Mouse (Mus musculus): ENCODE measurements around the gene Dlat. TPM values are rescaled to one million over a fixed set of nuclear protein-coding genes. Genes with fewer than 3 reads are reported as not detected.
A peak's percentile ranks its signal among the peaks of the same experiment; 100 is the strongest.

Gene Dlat
- polyA plus RNA-seq, 1 experiment from 2014 or later: 41.7 TPM

- Histone ChIP-seq H3K4me3 (ENCODE audit: low read depth, low read length) (no peak overlapping the region), H3K27me3 (replicated peaks; ENCODE audit: control insufficient read depth, insufficient read depth, low read length) (no peaks in the 10 kb centered on the region), H3K4me2 (replicated peaks; ENCODE audit: low read depth) (no peak overlapping the region), H3K36me3 (ENCODE audit: control insufficient read depth, insufficient read depth) (peaks cover 12% of the 10 kb centered on the region), H3K9me3 (ENCODE audit: control insufficient read depth) (no peaks in the 10 kb centered on the region), H3K27ac (ENCODE audit: low read depth, low read length) (no peak overlapping the region), H3K9ac (ENCODE audit: low read depth, low read length) (no peak overlapping the region), H3K4me1 (replicated peaks; ENCODE audit: control insufficient read depth, insufficient read depth, low read length) (peaks cover 4% of the 10 kb centered on the region; the same call in 1 of the 2 replicates)
- TF ChIP-seq CTCF (IDR thresholded peaks at IDR 0.05; ENCODE audit: low read depth): no peak
- 70% methylated on average over 10 of the region's 10 CpGs for WGBS
- ATAC-seq: no peak
Observed at GRCm38 (mm10) chr9:50590856-50591518, 68.6 kb downstream of the Dlat start.

- no peaks in the 10 kb centered on the region for H3K9me3 ChIP-seq (ENCODE audit: control insufficient read depth)
- no peak for TF ChIP-seq CTCF (IDR thresholded peaks at IDR 0.05; ENCODE audit: low read depth)
- peak overlapping the region; percentile 57 for H3K27ac ChIP-seq (ENCODE audit: low read depth, low read length)
- no peaks in the 10 kb centered on the region for H3K27me3 ChIP-seq (replicated peaks; ENCODE audit: control insufficient read depth, insufficient read depth, low read length)
- peaks cover 5% of the 10 kb centered on the region; the same call in 1 of the 2 replicates for H3K4me1 ChIP-seq (replicated peaks; ENCODE audit: control insufficient read depth, insufficient read depth, low read length)
- no peak overlapping the region for H3K9ac ChIP-seq (ENCODE audit: low read depth, low read length)
- no peak overlapping the region; the same call in 1 of the 2 replicates for H3K4me2 ChIP-seq (replicated peaks; ENCODE audit: low read depth)
- H3K36me3 ChIP-seq (ENCODE audit: control insufficient read depth, insufficient read depth): no peaks in the 10 kb centered on the region
- 27% methylated on average over 4 of the region's 4 CpGs for WGBS
- peak; percentile 83 for ATAC-seq
- H3K4me3 ChIP-seq (ENCODE audit: low read depth, low read length): no peak overlapping the region
Observed at GRCm38 (mm10) chr9:50586955-50587354, 72.6 kb downstream of the Dlat start.

- ATAC-seq: peak; percentile 71
- Histone ChIP-seq H3K4me1 (replicated peaks; ENCODE audit: control insufficient read depth, insufficient read depth, low read length) (peaks cover 5% of the 10 kb centered on the region; the same call in 1 of the 2 replicates), H3K36me3 (ENCODE audit: control insufficient read depth, insufficient read depth) (no peaks in the 10 kb centered on the region), H3K9me3 (ENCODE audit: control insufficient read depth) (no peaks in the 10 kb centered on the region), H3K4me2 (replicated peaks; ENCODE audit: low read depth) (no peak overlapping the region), H3K27ac (ENCODE audit: low read depth, low read length) (peak overlapping the region; percentile 64), H3K4me3 (ENCODE audit: low read depth, low read length) (no peak overlapping the region), H3K9ac (ENCODE audit: low read depth, low read length) (no peak overlapping the region), H3K27me3 (replicated peaks; ENCODE audit: control insufficient read depth, insufficient read depth, low read length) (no peaks in the 10 kb centered on the region)
- WGBS: 41% methylated on average over 6 of the region's 6 CpGs
- TF ChIP-seq CTCF (IDR thresholded peaks at IDR 0.05; ENCODE audit: low read depth): no peak
Observed at GRCm38 (mm10) chr9:50585145-50585818, 74.3 kb downstream of the Dlat start.

Other genes starting within 250 kb of the Dlat start
- 3.1 and 4.0 TPM in 2 replicates for gene Plet1, start 165.3 kb downstream of the Dlat start, polyA plus RNA-seq (2015; fragmentation: Nextera tagmentation; extraction: Ambion mirVana)
- 88.2 and 90.8 TPM in 2 replicates for gene Pts, start 131.1 kb downstream of the Dlat start, polyA plus RNA-seq (2015; fragmentation: Nextera tagmentation; extraction: Ambion mirVana)
- gene Il18, start 105.0 kb downstream of the Dlat start, polyA plus RNA-seq (2015; fragmentation: Nextera tagmentation; extraction: Ambion mirVana): 57.3 and 68.7 TPM in 2 replicates
- 4.7 and 5.3 TPM in 2 replicates for gene Bco2, start 104.6 kb downstream of the Dlat start, polyA plus RNA-seq (2015; fragmentation: Nextera tagmentation; extraction: Ambion mirVana)
- 0.43 and 0.65 TPM in 2 replicates for gene Tex12, start 98.5 kb downstream of the Dlat start, polyA plus RNA-seq (2015; fragmentation: Nextera tagmentation; extraction: Ambion mirVana)
- 738 and 800 TPM in 2 replicates for gene Sdhd, start 56.0 kb downstream of the Dlat start, polyA plus RNA-seq (2015; fragmentation: Nextera tagmentation; extraction: Ambion mirVana)
- gene Timm8b, start 55.9 kb downstream of the Dlat start, polyA plus RNA-seq (2015; fragmentation: Nextera tagmentation; extraction: Ambion mirVana): 387 and 412 TPM in 2 replicates
- gene Pih1d2, start 42.5 kb downstream of the Dlat start, polyA plus RNA-seq (2015; fragmentation: Nextera tagmentation; extraction: Ambion mirVana): 0.88 and 1.6 TPM in 2 replicates
- gene Nkapd1, start 42.3 kb downstream of the Dlat start, polyA plus RNA-seq (2015; fragmentation: Nextera tagmentation; extraction: Ambion mirVana): 13.9 and 14.6 TPM in 2 replicates
- gene Dixdc1, start 79.7 kb upstream of the Dlat start, polyA plus RNA-seq (2015; fragmentation: Nextera tagmentation; extraction: Ambion mirVana): 2.4 and 2.9 TPM in 2 replicates
- 45.3 and 50.2 TPM in 2 replicates for gene 2310030G06Rik, start 86.8 kb upstream of the Dlat start, polyA plus RNA-seq (2015; fragmentation: Nextera tagmentation; extraction: Ambion mirVana)
- 80.4 and 83.2 TPM in 2 replicates for gene Cryab, start 91.5 kb upstream of the Dlat start, polyA plus RNA-seq (2015; fragmentation: Nextera tagmentation; extraction: Ambion mirVana)
- gene Hspb2, start 92.6 kb upstream of the Dlat start, polyA plus RNA-seq (2015; fragmentation: Nextera tagmentation; extraction: Ambion mirVana): 10.3 and 10.4 TPM in 2 replicates
- 5.1 and 6.1 TPM in 2 replicates for gene Fdxacb1, start 108.5 kb upstream of the Dlat start, polyA plus RNA-seq (2015; fragmentation: Nextera tagmentation; extraction: Ambion mirVana)
- 15.6 and 17.3 TPM in 2 replicates for gene Alg9, start 115.2 kb upstream of the Dlat start, polyA plus RNA-seq (2015; fragmentation: Nextera tagmentation; extraction: Ambion mirVana)
- 35.6 and 38.6 TPM in 2 replicates for gene 1110032A03Rik, start 115.7 kb upstream of the Dlat start, polyA plus RNA-seq (2015; fragmentation: Nextera tagmentation; extraction: Ambion mirVana)
- gene Ppp2r1b, start 185.5 kb upstream of the Dlat start, polyA plus RNA-seq (2015; fragmentation: Nextera tagmentation; extraction: Ambion mirVana): 20.0 and 21.4 TPM in 2 replicates

All from intestine, postnatal 0 days (tissue).